Mouse (Mus musculus) ES-E14 (cell line): ENCODE measurements around the gene Gpx4.

Experiments
- MAFK ChIP-seq: IDR thresholded peaks from 2 replicates; pipeline ENCODE4 v1.6.1; 2014; ENCODE audit warnings: mild to moderate bottlenecking, low read depth, low read length, inconsistent platforms; ENCODE audit not compliant: insufficient read depth
- ZC3H11A ChIP-seq: IDR thresholded peaks from 2 replicates; pipeline ENCODE4 v1.6.1; 2012; ENCODE audit warnings: low read depth, mild to moderate bottlenecking, inconsistent platforms, low read length, borderline replicate concordance

DNA sequence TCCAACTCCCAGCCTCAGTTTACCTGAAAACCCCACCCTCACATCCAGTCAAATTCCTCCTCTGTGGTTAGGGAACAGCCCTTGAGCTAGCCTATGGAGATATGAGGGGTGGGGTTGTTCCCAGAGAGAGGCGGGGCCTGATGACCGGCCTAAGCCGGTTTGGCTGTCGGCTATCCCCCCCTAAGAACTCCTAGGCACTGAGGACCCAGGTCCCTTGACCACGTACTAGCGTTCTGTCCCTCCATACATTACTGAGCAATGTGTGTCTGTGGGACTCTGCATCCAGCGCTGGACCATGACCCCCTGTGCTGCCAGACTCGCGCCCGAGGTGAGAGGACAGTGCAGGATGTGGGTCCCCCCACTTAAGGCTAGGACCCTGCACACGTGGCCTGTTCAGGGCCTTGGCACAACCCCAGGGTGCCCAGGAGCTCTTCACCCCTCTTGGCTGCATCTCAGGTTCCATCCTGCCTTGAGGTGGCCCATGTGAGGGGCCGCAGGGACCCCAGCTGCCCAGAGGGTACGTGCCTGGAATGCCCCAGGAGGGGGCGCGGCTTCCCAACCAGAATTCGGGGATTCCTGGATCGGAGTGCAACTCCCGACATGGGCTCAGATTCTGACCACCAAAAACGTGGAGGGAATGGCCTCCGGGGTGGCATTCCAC is 27.4 kb upstream of the Gpx4 start:
- no peak for TF ChIP-seq ZC3H11A
- TF ChIP-seq MAFK: no peak
